Mouse (Mus musculus): ENCODE measurements at regions not wholly inside any gene's neighbourhood (a gene's known extent, or its start where the extent isn't known, plus 50 kb on each side); places are given as distances from the start of the nearest gene placed in this dataset.

- TF ChIP-seq POLR2A (IDR thresholded peaks at IDR 0.05; ENCODE audit: borderline replicate concordance, extremely low read depth, low read depth, low read length) (no peak), CTCF (IDR thresholded peaks at IDR 0.05; ENCODE audit: insufficient read depth, low read length) (no peak)
These were observed 267.0 kb upstream of the Tmem132c start for GRCm38 (mm10) chr5:126974565-126974964.
